Mouse (Mus musculus) liver, adult 2 months (tissue): ENCODE results near the gene Pax6. TPM values are rescaled to one million over a fixed set of nuclear protein-coding genes. Genes with fewer than 3 reads are reported as not detected.

ENCODE experiments used
- DNase-seq: peaks from one replicate; pipeline ENCODE4 v3.0.0-alpha.2; 2011; ENCODE audit warnings: low read depth, low spot score; ENCODE audit errors: extremely low read depth
- H3K27ac ChIP-seq: fragments of 200-500 bp; replicated peaks from 2 replicates; pipeline ENCODE4 v1.5.1; 2012; ENCODE audit warnings: low read depth, mild to moderate bottlenecking, control low read depth, inconsistent platforms, low read length; ENCODE audit not compliant: insufficient read depth
- H3K27me3 ChIP-seq: fragments of 200-500 bp; 2 replicates; pipeline ENCODE4 v1.6.1; 2012; ENCODE audit warnings: mild to moderate bottlenecking, moderate library complexity, low read length, inconsistent platforms; ENCODE audit not compliant: control insufficient read depth, insufficient read depth
- H3K36me3 ChIP-seq: fragments of 200-500 bp; 2 replicates; pipeline ENCODE4 v1.6.1; 2012; ENCODE audit warnings: low read length, inconsistent platforms; ENCODE audit not compliant: control insufficient read depth, insufficient read depth
- H3K4me1 ChIP-seq: fragments of 200-500 bp; 2 replicates; pipeline ENCODE4 v1.6.1; 2011; ENCODE audit warnings: low read length; ENCODE audit not compliant: control insufficient read depth, insufficient read depth
- H3K4me3 ChIP-seq: fragments of 200-500 bp; 2 replicates; pipeline ENCODE4 v1.5.1; 2011; ENCODE audit warnings: low read depth, mild to moderate bottlenecking, control low read depth, low read length, moderate library complexity; ENCODE audit not compliant: insufficient read depth
- H3K79me2 ChIP-seq: fragments of 200-500 bp; 2 replicates; pipeline ENCODE4 v1.6.1; 2012; ENCODE audit warnings: inconsistent platforms, mild to moderate bottlenecking, low read length, moderate library complexity; ENCODE audit not compliant: control insufficient read depth, insufficient read depth
- H3K9ac ChIP-seq: fragments of 200-500 bp; 2 replicates; pipeline ENCODE4 v1.6.1; 2012; ENCODE audit warnings: low read depth, mild to moderate bottlenecking, control low read depth, inconsistent platforms, low read length
- CTCF ChIP-seq: fragments of 200-500 bp; IDR thresholded peaks from 2 replicates; pipeline ENCODE4 v1.5.1; 2011; ENCODE audit warnings: low read depth, low read length, control low read depth
- POLR2A ChIP-seq: fragments of 200-500 bp; IDR thresholded peaks from 2 replicates; pipeline ENCODE4 v1.6.1; 2011; ENCODE audit warnings: low read length, control low read depth; ENCODE audit not compliant: insufficient read depth; ENCODE audit errors: extremely low read depth
- WGBS: fragments of 180-500 bp; shearing (Covaris S2); methylation state at CpG from one replicate; pipeline ENCODE4 v1.1.7; 2018; 5-methylcytosine and 5-hydroxymethylcytosine counted together
- polyA plus RNA-seq: library from polyadenylated mRNA; depleted of rRNA; stranded (reverse); fragments of >200 nt; gene quantifications from 2 replicates; pipeline ENCODE4 v1.2.3, GENCODE M21; 2012
- total RNA-seq: library from RNA; depleted of rRNA; stranded (reverse); fragments of >200 nt; gene quantifications from 2 replicates; pipeline ENCODE4 v1.2.3, GENCODE M21; 2014

Gene Pax6
- total and polyA plus RNA-seq, 2 experiments: not detected

DNA sequence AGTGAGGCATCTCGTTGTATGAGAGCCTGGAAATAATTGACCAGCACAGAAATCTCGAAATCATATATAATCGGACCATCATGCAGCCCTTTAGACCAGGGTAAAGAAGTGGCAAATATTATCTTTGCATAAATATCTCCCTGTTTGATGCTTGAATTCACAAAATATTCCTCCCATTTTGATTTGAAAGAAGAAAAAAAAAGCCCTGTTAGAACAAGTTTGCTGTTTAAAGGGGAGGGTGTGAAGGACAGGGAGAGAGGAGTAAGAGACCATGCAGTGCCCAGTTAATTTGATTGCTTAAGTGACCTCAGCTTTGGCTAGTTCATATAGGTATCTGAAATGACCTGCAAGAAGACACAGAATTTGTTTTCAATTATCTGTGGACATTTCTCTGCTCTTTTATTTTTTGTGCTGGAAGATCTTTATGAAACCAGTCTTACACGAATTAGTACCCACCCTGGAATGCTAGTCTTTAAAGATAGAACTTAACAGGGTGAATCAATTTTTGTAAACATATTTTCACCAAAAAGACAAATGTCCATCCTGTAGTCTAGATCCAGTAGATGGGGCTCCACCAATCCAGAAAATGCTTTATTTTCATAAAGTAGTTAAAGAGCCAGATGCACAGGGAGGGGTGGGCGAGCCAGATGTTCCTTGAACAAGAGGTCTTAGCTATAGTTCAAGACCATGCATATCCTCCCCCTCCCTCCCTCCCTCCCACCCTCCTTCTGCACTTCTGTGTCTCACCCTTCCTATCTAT is 3.0 kb upstream of the Pax6 start:
- no peak for TF ChIP-seq CTCF
- no peak for TF ChIP-seq POLR2A
- Histone ChIP-seq H3K36me3 (no peaks in the 10 kb centered on the region), H3K9ac (no peak overlapping the region), H3K4me3 (no peak overlapping the region), H3K27ac (no peak overlapping the region), H3K27me3 (peaks cover 43% of the 10 kb centered on the region), H3K4me1 (no peaks in the 10 kb centered on the region), H3K79me2 (no peaks in the 10 kb centered on the region)
- DNase-seq: no peak
- WGBS: 11% methylated on average over 5 of the region's 5 CpGs

DNA sequence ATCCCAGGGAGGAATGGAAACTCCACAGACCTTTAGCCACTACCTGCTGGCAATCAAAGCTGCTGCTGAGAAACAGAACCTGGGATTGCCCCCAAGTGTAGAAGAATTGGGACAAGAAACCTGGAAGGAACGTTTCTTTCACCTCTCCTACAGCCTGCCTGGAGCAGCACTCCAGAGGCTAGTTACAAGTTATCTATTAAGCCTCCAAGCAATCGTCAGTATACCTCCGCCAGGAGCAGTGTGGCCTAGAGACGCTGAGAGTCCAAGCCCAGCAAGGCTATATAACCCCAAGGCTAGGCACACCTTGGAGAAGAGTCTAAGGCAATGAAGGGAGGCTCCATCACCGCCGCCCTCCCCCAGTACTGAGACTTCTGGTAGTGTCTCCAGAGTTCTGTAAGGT is 2.4 kb upstream of the Pax6 start:
- 3% methylated on average over 6 of the region's 6 CpGs for WGBS
- H3K27me3 ChIP-seq: peaks cover 37% of the 10 kb centered on the region
- H3K4me1 ChIP-seq: no peaks in the 10 kb centered on the region
- TF ChIP-seq POLR2A (no peak), CTCF (no peak)
- DNase-seq: no peak
- no peaks in the 10 kb centered on the region for H3K36me3 ChIP-seq
- no peak overlapping the region for H3K27ac ChIP-seq
- H3K9ac ChIP-seq: no peak overlapping the region
- H3K79me2 ChIP-seq: no peaks in the 10 kb centered on the region
- H3K4me3 ChIP-seq: no peak overlapping the region

DNA sequence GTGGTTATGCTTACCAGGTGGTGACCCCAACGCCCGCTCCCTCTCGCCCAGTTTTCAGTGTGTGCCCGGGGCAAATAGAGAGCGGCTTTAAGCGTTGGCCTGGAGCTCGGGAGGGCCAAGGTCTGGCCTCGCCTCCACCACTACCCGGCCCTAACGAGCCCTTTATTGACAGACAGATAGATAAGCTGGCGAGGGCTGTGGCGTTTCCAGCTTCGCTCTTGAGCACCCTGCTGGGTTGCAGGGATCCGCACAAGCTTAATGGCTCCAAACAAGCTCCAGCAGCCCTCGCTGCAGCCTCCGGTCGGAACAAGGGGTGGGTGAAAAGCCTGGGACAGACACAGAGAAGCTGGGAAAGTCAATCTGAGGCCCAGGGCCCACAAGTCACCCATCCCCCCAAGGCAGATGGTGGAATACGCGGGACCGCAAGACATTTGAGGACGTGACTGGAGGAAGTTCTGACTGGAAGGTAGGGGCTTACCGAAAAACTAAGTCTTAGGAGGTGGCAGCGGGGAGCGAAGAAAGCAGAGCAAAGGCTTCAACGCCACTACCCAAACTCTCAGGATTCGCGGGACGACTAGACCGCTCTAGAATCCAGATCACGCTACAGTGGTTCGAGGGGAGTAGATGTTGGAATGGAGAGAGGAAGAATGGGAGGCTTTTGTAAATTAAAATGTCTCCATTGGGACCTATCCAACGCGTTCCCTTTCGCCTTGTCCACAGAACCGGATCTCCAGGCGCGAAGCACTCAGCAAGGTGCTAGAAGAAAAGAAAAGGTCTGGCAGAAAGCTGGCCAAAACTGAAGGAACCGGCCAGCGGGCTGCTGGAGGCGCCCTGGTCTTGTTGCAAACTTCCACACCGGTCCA is 1.7 kb upstream of the Pax6 start:
- H3K4me1 ChIP-seq: no peaks in the 10 kb centered on the region
- no peak overlapping the region for H3K4me3 ChIP-seq
- H3K36me3 ChIP-seq: no peaks in the 10 kb centered on the region
- TF ChIP-seq CTCF (no peak), POLR2A (no peak)
- WGBS: 3% methylated on average over 41 of the region's 41 CpGs
- H3K79me2 ChIP-seq: no peaks in the 10 kb centered on the region
- no peak for DNase-seq
- H3K9ac ChIP-seq: no peak overlapping the region
- peaks cover 35% of the 10 kb centered on the region for H3K27me3 ChIP-seq
- no peak overlapping the region for H3K27ac ChIP-seq

DNA sequence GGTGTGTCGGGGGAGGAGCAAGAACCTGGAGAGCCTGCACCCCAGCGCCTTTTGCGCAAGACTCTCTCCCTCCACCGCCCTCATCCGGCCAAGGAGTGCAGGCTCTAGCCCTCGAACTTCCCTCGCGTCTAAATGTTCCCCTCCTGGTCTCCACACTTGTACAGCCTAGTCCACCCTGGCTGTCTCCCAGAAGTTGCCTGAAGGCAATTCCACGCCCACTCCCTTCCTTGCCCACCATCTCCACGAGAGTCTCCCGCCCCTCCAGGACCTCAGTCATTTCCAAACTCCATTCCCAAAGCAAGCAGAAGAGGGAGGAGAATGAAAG is 1.1 kb upstream of the Pax6 start:
- H3K79me2 ChIP-seq: no peaks in the 10 kb centered on the region
- no peak overlapping the region for H3K4me3 ChIP-seq
- H3K27ac ChIP-seq: no peak overlapping the region
- peaks cover 38% of the 10 kb centered on the region for H3K27me3 ChIP-seq
- no peak overlapping the region for H3K9ac ChIP-seq
- no peaks in the 10 kb centered on the region for H3K4me1 ChIP-seq
- H3K36me3 ChIP-seq: no peaks in the 10 kb centered on the region
- 1% methylated on average over 11 of the region's 11 CpGs for WGBS
- DNase-seq: no peak
- TF ChIP-seq CTCF: no peak
- TF ChIP-seq POLR2A: no peak

DNA sequence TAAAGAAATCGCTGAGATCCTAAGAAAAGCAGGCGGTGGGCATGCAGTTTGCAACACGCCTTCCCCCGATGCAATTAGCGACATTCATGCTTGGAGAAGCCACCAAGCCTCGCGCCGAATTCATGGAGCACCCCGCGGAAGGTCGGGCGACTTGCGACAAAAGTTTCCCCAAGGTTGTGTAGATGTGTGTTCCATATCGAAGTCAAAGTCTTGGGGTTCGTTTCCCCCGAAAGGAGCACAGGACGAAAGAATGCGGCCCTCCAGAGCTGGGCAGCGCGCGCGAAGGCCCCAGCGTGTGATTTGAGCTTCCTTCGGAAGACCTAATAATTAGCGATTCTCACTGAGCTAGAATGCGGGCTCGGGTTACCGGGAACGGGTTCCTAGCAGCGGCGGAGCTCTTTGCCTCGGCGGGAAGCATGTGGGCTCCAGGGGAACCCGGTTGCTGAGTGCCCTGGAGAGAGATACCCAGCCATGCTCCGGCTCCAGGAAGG is 716 bp downstream of the Pax6 start:
- Histone ChIP-seq H3K79me2 (no peaks in the 10 kb centered on the region), H3K27ac (no peak overlapping the region), H3K36me3 (no peaks in the 10 kb centered on the region), H3K4me1 (peaks cover 10% of the 10 kb centered on the region), H3K4me3 (no peak overlapping the region), H3K27me3 (peaks cover 40% of the 10 kb centered on the region), H3K9ac (no peak overlapping the region)
- no peak for TF ChIP-seq CTCF
- no peak for TF ChIP-seq POLR2A
- WGBS: 3% methylated on average over 35 of the region's 35 CpGs
- no peak for DNase-seq
